Comparison of ENCODE assay signal across 7 mouse cellular contexts in genomic region chr7:66080231-66080613, GRCm38 (mm10). TPM values are rescaled to one million over a fixed set of nuclear protein-coding genes. Genes with fewer than 3 reads are reported as not detected.
DNase-seq lines count a peak whose midpoint lies in the region; ATAC-seq and TF ChIP-seq lines count a peak whose summit lies in the region.

No protein-coding gene starts in this region.

- H3K9me3 ChIP-seq in lung, embryonic 15.5 days, result no peaks in the 10 kb centered on the region
- no peaks in the 10 kb centered on the region for H3K9me3 ChIP-seq in embryonic facial prominence, embryonic 11.5 days (replicated peaks; ENCODE audit: control insufficient read depth, low read length)
- H3K9me3 ChIP-seq in hindbrain, postnatal 0 days (ENCODE audit: low read length), result no peaks in the 10 kb centered on the region
- no peaks in the 10 kb centered on the region for H3K9me3 ChIP-seq in midbrain, postnatal 0 days (ENCODE audit: low read length)

- 24% methylated on average over 5 of the region's 5 CpGs for WGBS in lung, embryonic 15.5 days
- WGBS in embryonic facial prominence, embryonic 11.5 days, result 38% methylated on average over 5 of the region's 5 CpGs
- 30% methylated on average over 5 of the region's 5 CpGs for WGBS in hindbrain, postnatal 0 days
- WGBS in midbrain, postnatal 0 days, result 26% methylated on average over 5 of the region's 5 CpGs

- H3K4me1 ChIP-seq in lung, embryonic 15.5 days, result peaks cover 21% of the 10 kb centered on the region
- H3K4me1 ChIP-seq in embryonic facial prominence, embryonic 11.5 days (ENCODE audit: control insufficient read depth, insufficient read depth, low read length), result no peaks in the 10 kb centered on the region; the same call in 1 of the 2 replicates
- no peaks in the 10 kb centered on the region; the same call in 1 of the 2 replicates for H3K4me1 ChIP-seq in hindbrain, postnatal 0 days (ENCODE audit: insufficient read depth, low read length)
- peaks cover 7% of the 10 kb centered on the region; the same call in 1 of the 2 replicates for H3K4me1 ChIP-seq in midbrain, postnatal 0 days (ENCODE audit: insufficient read depth, low read length)

- H3K36me3 ChIP-seq in lung, embryonic 15.5 days, result peaks cover 49% of the 10 kb centered on the region
- H3K36me3 ChIP-seq in embryonic facial prominence, embryonic 11.5 days (replicated peaks; ENCODE audit: control insufficient read depth, insufficient read depth, low read depth, low read length), result no peaks in the 10 kb centered on the region; the same call in none of the 2 replicates
- H3K36me3 ChIP-seq in hindbrain, postnatal 0 days (ENCODE audit: insufficient read depth, low read length), result peaks cover 31% of the 10 kb centered on the region; the same call in 1 of the 2 replicates
- H3K36me3 ChIP-seq in midbrain, postnatal 0 days (ENCODE audit: insufficient read depth, low read length), result peaks cover 27% of the 10 kb centered on the region; the same call in 1 of the 2 replicates

- peak overlapping the region; percentile 82; the same call in 1 of the 2 replicates for H3K27ac ChIP-seq in lung, embryonic 15.5 days
- no peak overlapping the region for H3K27ac ChIP-seq in embryonic facial prominence, embryonic 11.5 days (replicated peaks; ENCODE audit: low read depth, low read length)
- H3K27ac ChIP-seq in hindbrain, postnatal 0 days, result peak overlapping the region; percentile 88
- peak overlapping the region; percentile 77 for H3K27ac ChIP-seq in midbrain, postnatal 0 days (ENCODE audit: low read depth, low read length)

- H3K4me3 ChIP-seq in lung, embryonic 15.5 days, result peak overlapping the region; percentile 83
- peak overlapping the region; percentile 75 for H3K4me3 ChIP-seq in embryonic facial prominence, embryonic 11.5 days (ENCODE audit: low read depth, low read length)
- H3K4me3 ChIP-seq in hindbrain, postnatal 0 days (ENCODE audit: low read length), result peak overlapping the region; percentile 59
- H3K4me3 ChIP-seq in midbrain, postnatal 0 days (ENCODE audit: low read depth, low read length), result peak overlapping the region; percentile 82

- no peaks in the 10 kb centered on the region for H3K27me3 ChIP-seq in lung, embryonic 15.5 days
- no peaks in the 10 kb centered on the region for H3K27me3 ChIP-seq in embryonic facial prominence, embryonic 11.5 days (ENCODE audit: control insufficient read depth, insufficient read depth, low read length)
- no peaks in the 10 kb centered on the region for H3K27me3 ChIP-seq in hindbrain, postnatal 0 days (ENCODE audit: insufficient read depth, low read length)
- H3K27me3 ChIP-seq in midbrain, postnatal 0 days (ENCODE audit: insufficient read depth, low read length), result no peaks in the 10 kb centered on the region

- peak overlapping the region; percentile 77 for H3K4me2 ChIP-seq in lung, embryonic 15.5 days
- H3K4me2 ChIP-seq in embryonic facial prominence, embryonic 11.5 days (ENCODE audit: low read depth, low read length), result peak overlapping the region; percentile 47
- peak overlapping the region; percentile 89 for H3K4me2 ChIP-seq in hindbrain, postnatal 0 days (ENCODE audit: low read depth, low read length)
- H3K4me2 ChIP-seq in midbrain, postnatal 0 days (ENCODE audit: low read depth, low read length, poor library complexity, severe bottlenecking), result peak overlapping the region; percentile 76

- peak; percentile 41 for TF ChIP-seq CTCF in hindbrain, postnatal 0 days (IDR thresholded peaks at IDR 0.05; ENCODE audit: low read depth)
- peak; percentile 49 for TF ChIP-seq CTCF in midbrain, postnatal 0 days (IDR thresholded peaks at IDR 0.05)

- DNase-seq in lung, postnatal 36 days, result no peak
- DNase-seq in embryonic facial prominence, embryonic 11.5 days (ENCODE audit: low spot score), result no peak
- DNase-seq in hindbrain, postnatal 0 days (ENCODE audit: low spot score), result no peak
- peak; percentile 21 for DNase-seq in midbrain, postnatal 0 days (ENCODE audit: low spot score)
- DNase-seq in urinary bladder, postnatal 14 days (ENCODE audit: low spot score), result no peak
- no peak for DNase-seq in layer of hippocampus, postnatal 25 days (ENCODE audit: extremely low spot score in 1 of 2, low spot score in 1 of 2)

- H3K9ac ChIP-seq in lung, embryonic 15.5 days, result peak overlapping the region; percentile 69
- H3K9ac ChIP-seq in embryonic facial prominence, embryonic 11.5 days (replicated peaks; ENCODE audit: low read length), result peak overlapping the region; percentile 70
- H3K9ac ChIP-seq in hindbrain, postnatal 0 days (replicated peaks; ENCODE audit: low read length), result peak overlapping the region; percentile 58
- H3K9ac ChIP-seq in midbrain, postnatal 0 days (replicated peaks; ENCODE audit: low read length, poor library complexity, severe bottlenecking), result peak overlapping the region; percentile 78; the same call in 1 of the 2 replicates

- ATAC-seq in lung, embryonic 15.5 days (ENCODE audit: borderline replicate concordance, extremely low read depth, low FRiP score, low TSS enrichment), result no peak
- no peak for ATAC-seq in embryonic facial prominence, embryonic 11.5 days (replicated peaks; ENCODE audit: insufficient number of reproducible peaks, low FRiP score, low TSS enrichment, low read depth)
- ATAC-seq in hindbrain, postnatal 0 days, result no peak
- no peak for ATAC-seq in midbrain, postnatal 0 days (ENCODE audit: low FRiP score)

RNA-seq across cellular contexts. Expression of gene Selenos, which starts 0.8 kb away (rescaled TPM):
- polyA plus RNA-seq in lung, embryonic 15.5 days (2015; fragmentation: Nextera tagmentation; extraction: Ambion mirVana), result 101 and 105 TPM in 2 replicates
- polyA plus RNA-seq in embryonic facial prominence, embryonic 11.5 days (2014; fragmentation: Nextera tagmentation; extraction: Ambion mirVana), result 81.7 and 88.3 TPM in 2 replicates
- total RNA-seq in hindbrain, postnatal 0 days (2014; rRNA removed), result 30.4 and 32.4 TPM in 2 replicates
- 115 and 131 TPM in 2 replicates for polyA plus RNA-seq in hindbrain, postnatal 0 days (2015; fragmentation: Nextera tagmentation; extraction: Ambion mirVana)
- 24.1 and 46.7 TPM in 2 replicates for total RNA-seq in midbrain, postnatal 0 days (2014; rRNA removed)
- polyA plus RNA-seq in midbrain, postnatal 0 days (2015; fragmentation: Nextera tagmentation; extraction: Ambion mirVana), result 116 and 125 TPM in 2 replicates
- total RNA-seq in layer of hippocampus, postnatal 25 days (2021), result 10 to 100 TPM; 54.0 to 56.2 TPM

RNA-seq across cellular contexts. Expression of gene Snrpa1, which starts 21.4 kb away (rescaled TPM):
- polyA plus RNA-seq in lung, embryonic 15.5 days (2015; fragmentation: Nextera tagmentation; extraction: Ambion mirVana), result 177 and 181 TPM in 2 replicates
- 252 and 276 TPM in 2 replicates for polyA plus RNA-seq in embryonic facial prominence, embryonic 11.5 days (2014; fragmentation: Nextera tagmentation; extraction: Ambion mirVana)
- total RNA-seq in hindbrain, postnatal 0 days (2014; rRNA removed), result 22.6 and 26.5 TPM in 2 replicates
- 119 and 127 TPM in 2 replicates for polyA plus RNA-seq in hindbrain, postnatal 0 days (2015; fragmentation: Nextera tagmentation; extraction: Ambion mirVana)
- total RNA-seq in midbrain, postnatal 0 days (2014; rRNA removed), result 37.0 and 48.2 TPM in 2 replicates
- 131 and 140 TPM in 2 replicates for polyA plus RNA-seq in midbrain, postnatal 0 days (2015; fragmentation: Nextera tagmentation; extraction: Ambion mirVana)
- 10 to 100 TPM; 36.8 to 37.5 TPM for total RNA-seq in layer of hippocampus, postnatal 25 days (2021)

RNA-seq across cellular contexts. Expression of gene Chsy1, which starts 29.1 kb away (rescaled TPM):
- polyA plus RNA-seq in lung, embryonic 15.5 days (2015; fragmentation: Nextera tagmentation; extraction: Ambion mirVana), result 18.2 and 18.5 TPM in 2 replicates
- polyA plus RNA-seq in embryonic facial prominence, embryonic 11.5 days (2014; fragmentation: Nextera tagmentation; extraction: Ambion mirVana), result 23.8 and 26.7 TPM in 2 replicates
- 32.9 and 35.5 TPM in 2 replicates for total RNA-seq in hindbrain, postnatal 0 days (2014; rRNA removed)
- polyA plus RNA-seq in hindbrain, postnatal 0 days (2015; fragmentation: Nextera tagmentation; extraction: Ambion mirVana), result 7.9 and 8.4 TPM in 2 replicates
- total RNA-seq in midbrain, postnatal 0 days (2014; rRNA removed), result 38.9 and 40.3 TPM in 2 replicates
- polyA plus RNA-seq in midbrain, postnatal 0 days (2015; fragmentation: Nextera tagmentation; extraction: Ambion mirVana), result 6.8 and 7.2 TPM in 2 replicates
- 10 to 100 TPM; 17.6 to 18.3 TPM for total RNA-seq in layer of hippocampus, postnatal 25 days (2021)

RNA-seq across cellular contexts. Expression of gene Gm45213, which starts 36.8 kb away (rescaled TPM):
- not detected in 2 replicates for polyA plus RNA-seq in lung, embryonic 15.5 days (2015; fragmentation: Nextera tagmentation; extraction: Ambion mirVana)
- not detected in 2 replicates for polyA plus RNA-seq in embryonic facial prominence, embryonic 11.5 days (2014; fragmentation: Nextera tagmentation; extraction: Ambion mirVana)
- total RNA-seq in hindbrain, postnatal 0 days (2014; rRNA removed), result not detected in 2 replicates
- not detected in 2 replicates for polyA plus RNA-seq in hindbrain, postnatal 0 days (2015; fragmentation: Nextera tagmentation; extraction: Ambion mirVana)
- not detected in 2 replicates for total RNA-seq in midbrain, postnatal 0 days (2014; rRNA removed)
- not detected in 2 replicates for polyA plus RNA-seq in midbrain, postnatal 0 days (2015; fragmentation: Nextera tagmentation; extraction: Ambion mirVana)
- total RNA-seq in layer of hippocampus, postnatal 25 days (2021), result not detected
